Mouse (Mus musculus) liver, postnatal 0 days (tissue): ENCODE data around the gene Cyth1.

Experiments used
- CTCF ChIP-seq: sonication (generic); IDR thresholded peaks from 2 replicates; pipeline ENCODE4 v1.5.1; 2016; ENCODE audit warnings: antibody characterized with exemption, low read depth
- EP300 ChIP-seq: IDR thresholded peaks from 2 replicates; pipeline ENCODE4 v1.6.1; 2016; ENCODE audit warnings: antibody characterized with exemption, low read depth, mild to moderate bottlenecking

DNA sequence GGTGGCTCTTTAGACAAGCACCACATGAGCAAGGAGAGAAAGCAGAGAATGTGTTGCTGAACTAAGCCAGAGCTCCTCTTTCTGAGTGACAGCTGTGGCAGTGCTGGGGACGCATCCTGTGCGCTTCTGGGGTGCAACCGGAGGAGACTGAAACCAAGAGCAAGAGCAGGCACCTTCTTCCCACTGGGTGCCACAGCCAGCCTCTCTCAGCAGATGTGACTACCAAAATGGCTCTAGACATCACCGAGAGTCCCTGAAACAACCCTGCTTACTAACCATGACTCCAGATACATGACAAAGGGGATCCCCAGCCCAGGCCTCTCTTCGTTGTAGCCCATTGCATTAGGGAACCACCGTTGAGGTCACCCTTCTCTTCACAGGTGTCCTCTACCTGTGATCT, 44.9 kb downstream of the Cyth1 start:
- TF ChIP-seq CTCF, result no peak
- no peak for TF ChIP-seq EP300
